Mouse (Mus musculus) MEL (cell line): ENCODE results near the gene Ngb. TPM values are rescaled to one million over a fixed set of nuclear protein-coding genes. Genes with fewer than 3 reads are reported as not detected.

Experiments used
- DNase-seq: peaks from one replicate; pipeline ENCODE4 v3.0.0; 2011; ENCODE audit warnings: low read depth, low spot score
- H3K27ac ChIP-seq: 2 replicates; pipeline ENCODE4 v1.5.1; 2012; ENCODE audit warnings: low read depth, mild to moderate bottlenecking, control low read depth, low read length, moderate library complexity; ENCODE audit not compliant: control insufficient read depth
- H3K27me3 ChIP-seq, 2 experiments: fragments of 150-350 bp in 1 of 2; sonication (generic) in 1 of 2; 2 replicates each; pipeline ENCODE4 v1.6.1; 2012; ENCODE audit warnings: low read length in 2 of 2, mild to moderate bottlenecking in 2 of 2, improper control_type of control experiment in 1 of 2, moderate library complexity in 1 of 2; ENCODE audit not compliant: insufficient read depth in 2 of 2, control insufficient read depth in 1 of 2
- H3K36me3 ChIP-seq, 2 experiments: 2 replicates each; pipeline ENCODE4 v1.6.1; 2012 to 2014; ENCODE audit warnings: low read length in 2 of 2, improper control_type of control experiment in 1 of 2, inconsistent platforms in 1 of 2, mild to moderate bottlenecking in 1 of 2; ENCODE audit not compliant: insufficient read depth in 2 of 2, control insufficient read depth in 1 of 2
- H3K4me1 ChIP-seq, 2 experiments: fragments of 150-350 bp in 1 of 2; sonication (generic) in 1 of 2; 2 replicates each; pipeline ENCODE4 v1.6.1; 2012; ENCODE audit warnings: low read length in 2 of 2, improper control_type of control experiment in 1 of 2, mild to moderate bottlenecking in 1 of 2; ENCODE audit not compliant: insufficient read depth in 2 of 2, control insufficient read depth in 1 of 2
- H3K4me3 ChIP-seq, 2 experiments: fragments of 150-350 bp in 1 of 2; sonication (generic) in 1 of 2; 2 replicates each; pipeline ENCODE4 v1.5.1; 2012; ENCODE audit warnings: low read depth in 2 of 2, low read length in 2 of 2, mild to moderate bottlenecking in 2 of 2, moderate library complexity in 2 of 2, control low read depth in 1 of 2, improper control_type of control experiment in 1 of 2; ENCODE audit not compliant: control insufficient read depth in 1 of 2, insufficient read depth in 1 of 2
- H3K79me2 ChIP-seq: 2 replicates; pipeline ENCODE4 v1.6.1; 2012; ENCODE audit warnings: mild to moderate bottlenecking, low read length, moderate library complexity; ENCODE audit not compliant: control insufficient read depth, poor library complexity, insufficient read depth
- H3K9ac ChIP-seq: 2 replicates; pipeline ENCODE4 v1.6.1; 2012; ENCODE audit warnings: low read depth, mild to moderate bottlenecking, control low read depth, low read length, moderate library complexity; ENCODE audit not compliant: control insufficient read depth, poor library complexity, severe bottlenecking
- H3K9me3 ChIP-seq: fragments of 150-350 bp; sonication (generic); replicated peaks from 2 replicates; pipeline ENCODE4 v1.6.1; 2012; ENCODE audit warnings: mild to moderate bottlenecking, low read length, improper control_type of control experiment, moderate library complexity; ENCODE audit not compliant: insufficient read depth
- BHLHE40 ChIP-seq: IDR thresholded peaks from 2 replicates; pipeline ENCODE4 v1.6.1; 2012; ENCODE audit warnings: low read depth, mild to moderate bottlenecking, inconsistent platforms, low read length, improper control_type of control experiment, borderline replicate concordance
- CHD1 ChIP-seq: IDR thresholded peaks from 2 replicates; pipeline ENCODE4 v1.6.1; 2012; ENCODE audit warnings: low read depth, mild to moderate bottlenecking, inconsistent platforms, low read length, improper control_type of control experiment
- E2F4 ChIP-seq: IDR thresholded peaks from 2 replicates; pipeline ENCODE4 v1.6.1; 2011; ENCODE audit warnings: low read depth, low read length, improper control_type of control experiment, borderline replicate concordance
- ELF1 ChIP-seq: IDR thresholded peaks from 2 replicates; pipeline ENCODE4 v1.6.1; 2014; ENCODE audit warnings: low read depth, mild to moderate bottlenecking, inconsistent platforms, low read length, improper control_type of control experiment, moderate library complexity
- EP300 ChIP-seq, 2 experiments: IDR thresholded peaks; 2 replicates each; pipeline ENCODE4 v1.6.1; 2011; ENCODE audit warnings: improper control_type of control experiment in 2 of 2, low read length in 2 of 2, low read depth in 1 of 2, mild to moderate bottlenecking in 1 of 2
- ETS1 ChIP-seq: IDR thresholded peaks from 2 replicates; pipeline ENCODE4 v1.6.1; 2012; ENCODE audit warnings: low read depth, mild to moderate bottlenecking, inconsistent platforms, low read length, improper control_type of control experiment, moderate library complexity
- GABPA ChIP-seq: IDR thresholded peaks from 2 replicates; pipeline ENCODE4 v1.6.1; 2012; ENCODE audit warnings: low read depth, mild to moderate bottlenecking, inconsistent platforms, low read length, improper control_type of control experiment, moderate library complexity
- GATA1 ChIP-seq: IDR thresholded peaks from 2 replicates; pipeline ENCODE4 v1.6.1; 2011; ENCODE audit warnings: low read depth, low read length, improper control_type of control experiment
- HCFC1 ChIP-seq: IDR thresholded peaks from 2 replicates; pipeline ENCODE4 v1.6.1; 2012; ENCODE audit warnings: low read depth, mild to moderate bottlenecking, inconsistent platforms, low read length, improper control_type of control experiment, moderate library complexity
- JUND ChIP-seq: IDR thresholded peaks from 2 replicates; pipeline ENCODE4 v1.6.1; 2011; ENCODE audit warnings: low read depth, mild to moderate bottlenecking, improper control_type of control experiment, low read length
- MAX ChIP-seq: IDR thresholded peaks from 2 replicates; pipeline ENCODE4 v1.6.1; 2011; ENCODE audit warnings: low read length, improper control_type of control experiment
- MAZ ChIP-seq: IDR thresholded peaks from 2 replicates; pipeline ENCODE4 v1.6.1; 2012; ENCODE audit warnings: low read depth, mild to moderate bottlenecking, inconsistent platforms, low read length, improper control_type of control experiment
- MEF2A ChIP-seq: IDR thresholded peaks from 2 replicates; pipeline ENCODE4 v1.6.1; 2014; ENCODE audit warnings: low read depth, mild to moderate bottlenecking, inconsistent platforms, low read length, improper control_type of control experiment; ENCODE audit not compliant: poor library complexity, insufficient replicate concordance, severe bottlenecking; ENCODE audit errors: extremely low read depth
- MXI1 ChIP-seq: IDR thresholded peaks from 2 replicates; pipeline ENCODE4 v1.6.1; 2011; ENCODE audit warnings: mild to moderate bottlenecking, low read depth, low read length, improper control_type of control experiment
- MYB ChIP-seq: IDR thresholded peaks from 2 replicates; pipeline ENCODE4 v1.6.1; 2011; ENCODE audit warnings: mild to moderate bottlenecking, low read depth, low read length, improper control_type of control experiment
- MYC ChIP-seq: IDR thresholded peaks from 2 replicates; pipeline ENCODE4 v1.6.1; 2011; ENCODE audit warnings: low read depth, mild to moderate bottlenecking, low read length, improper control_type of control experiment, moderate library complexity
- POLR2A ChIP-seq, 2 experiments: IDR thresholded peaks; 2 replicates each; pipeline ENCODE4 v1.6.1; 2011 to 2012; ENCODE audit warnings: low read length in 2 of 2, mild to moderate bottlenecking in 2 of 2, control low read depth in 1 of 2, improper control_type of control experiment in 1 of 2, low read depth in 1 of 2, moderate library complexity in 1 of 2; ENCODE audit not compliant: control insufficient read depth in 1 of 2, insufficient read depth in 1 of 2, poor library complexity in 1 of 2
- POLR2AphosphoS5 ChIP-seq: IDR thresholded peaks from 2 replicates; pipeline ENCODE4 v1.6.1; 2012; ENCODE audit warnings: low read depth, borderline replicate concordance, mild to moderate bottlenecking, inconsistent platforms, low read length, moderate library complexity, mixed read lengths
- RAD21 ChIP-seq: IDR thresholded peaks from 2 replicates; pipeline ENCODE4 v1.6.1; 2011; ENCODE audit warnings: mild to moderate bottlenecking, low read depth, low read length, improper control_type of control experiment
- SIN3A ChIP-seq: IDR thresholded peaks from 2 replicates; pipeline ENCODE4 v1.6.1; 2012; ENCODE audit warnings: low read length, improper control_type of control experiment, inconsistent platforms
- TAL1 ChIP-seq: IDR thresholded peaks from 2 replicates; pipeline ENCODE4 v1.6.1; 2012; ENCODE audit warnings: mild to moderate bottlenecking, inconsistent platforms, low read length, moderate library complexity, mixed read lengths
- TCF12 ChIP-seq: IDR thresholded peaks from 2 replicates; pipeline ENCODE4 v1.6.1; 2014; ENCODE audit warnings: low read depth, mild to moderate bottlenecking, inconsistent platforms, low read length, improper control_type of control experiment, moderate library complexity
- USF1 ChIP-seq: IDR thresholded peaks from 2 replicates; pipeline ENCODE4 v1.6.1; 2014; ENCODE audit warnings: low read depth, mild to moderate bottlenecking, inconsistent platforms, low read length, improper control_type of control experiment, moderate library complexity
- USF2 ChIP-seq, 2 experiments: IDR thresholded peaks; 2 replicates each; pipeline ENCODE4 v1.6.1; 2011 to 2012; ENCODE audit warnings: improper control_type of control experiment in 2 of 2, low read length in 2 of 2, borderline replicate concordance in 1 of 2, inconsistent platforms in 1 of 2, low read depth in 1 of 2, mild to moderate bottlenecking in 1 of 2; ENCODE audit not compliant: insufficient read depth in 1 of 2
- ZC3H11A ChIP-seq: IDR thresholded peaks from 2 replicates; pipeline ENCODE4 v1.6.1; 2012; ENCODE audit warnings: low read depth, mild to moderate bottlenecking, inconsistent platforms, low read length, improper control_type of control experiment
- polyA plus RNA-seq, 2 experiments: library from polyadenylated mRNA; stranded (reverse) in 1 of 2; unstranded in 1 of 2; fragments of >175 nt in 1 of 2; fragments of >200 nt in 1 of 2; gene quantifications; 2 replicates each; pipeline versions ENCODE4 v1.2.1 to v1.2.4; 2012; ENCODE audit warnings: low replicate concordance in 2 of 2, low read depth in 1 of 2; ENCODE audit not compliant: insufficient read length in 2 of 2, insufficient read depth in 1 of 2, missing spikeins in 1 of 2
- total RNA-seq: library from RNA; depleted of rRNA; stranded (reverse); fragments of 300-350 nt; gene quantifications from 2 replicates; pipeline ENCODE4 v1.2.3, GENCODE M21; 2012

Gene Ngb
- total and polyA plus RNA-seq, 3 experiments = not detected

DNA sequence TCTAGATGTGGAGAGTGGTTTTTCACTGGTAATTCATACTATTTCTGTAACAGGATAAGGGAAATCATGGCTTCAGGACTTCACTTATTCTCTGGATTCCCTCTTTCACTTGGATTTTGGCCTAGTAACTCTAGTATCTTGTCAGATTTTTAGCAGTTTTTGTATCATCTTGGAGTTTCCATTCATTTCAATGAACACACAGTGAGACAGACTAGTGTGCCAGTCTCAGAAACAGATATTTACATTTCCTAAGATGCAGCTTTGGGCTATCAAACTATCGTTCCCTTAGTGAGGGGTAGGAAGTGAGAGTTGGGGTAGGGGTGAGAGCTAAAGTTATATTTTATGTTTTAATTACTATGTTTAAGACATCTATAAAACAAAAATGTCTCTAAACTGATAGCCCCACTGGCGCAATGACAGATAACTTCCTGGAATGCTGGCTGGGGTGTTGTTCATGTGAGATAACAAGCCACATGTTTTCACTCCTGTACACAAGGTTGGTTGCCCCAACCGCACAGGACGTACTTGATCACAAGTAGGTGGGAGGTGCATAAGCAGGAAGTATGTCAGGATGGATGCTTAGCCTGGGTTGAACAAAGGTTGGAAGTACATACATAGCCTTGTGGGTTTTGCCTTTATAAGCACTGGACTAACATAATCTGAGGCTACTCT, 19.7 kb upstream of the Ngb start (continued):
- TF ChIP-seq TCF12 (peak; percentile 83), ELF1 (peak; percentile 77), RAD21 (no peak)

DNA sequence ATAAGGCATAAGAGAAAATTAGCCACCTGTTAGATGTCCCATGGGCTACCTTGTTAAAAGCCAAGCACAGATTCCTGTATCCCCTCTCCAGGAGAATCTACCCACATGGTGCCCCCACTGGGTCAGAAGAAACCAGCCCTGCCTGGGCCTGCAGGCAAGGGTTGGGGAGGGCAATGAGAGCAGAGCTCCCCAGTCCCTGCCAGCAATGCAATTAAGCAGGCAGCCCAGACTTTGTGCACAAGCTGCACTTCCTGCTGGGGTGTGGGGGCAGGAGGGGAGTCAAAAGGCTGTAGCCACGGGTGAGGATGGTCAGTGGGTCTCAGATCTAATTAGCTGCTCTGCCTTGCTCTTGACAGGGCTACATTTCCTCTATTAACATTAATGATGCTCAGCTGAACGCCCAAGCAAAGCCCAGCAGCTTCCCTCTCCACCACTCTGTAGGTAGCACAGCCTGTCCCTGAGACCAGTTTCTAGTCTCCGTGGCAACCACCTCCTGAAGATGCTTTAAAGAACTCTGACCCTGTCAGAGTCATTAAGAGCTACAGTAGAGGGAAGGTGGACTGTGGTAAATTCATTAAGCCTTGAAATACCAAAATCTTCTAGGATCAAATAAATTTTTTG, 5.1 kb upstream of the Ngb start:
- no peaks in the 10 kb centered on the region for H3K27me3 ChIP-seq
- H3K4me3 ChIP-seq = no peak overlapping the region
- no peaks in the 10 kb centered on the region for H3K4me1 ChIP-seq
- no peaks in the 10 kb centered on the region for H3K79me2 ChIP-seq
- no peak overlapping the region for H3K9ac ChIP-seq
- no peaks in the 10 kb centered on the region for H3K36me3 ChIP-seq
- TF ChIP-seq BHLHE40 (no peak), CHD1 (no peak), TCF12 (no peak), GATA1 (no peak), MYB (no peak), SIN3A (no peak), ZC3H11A (no peak)
- H3K9me3 ChIP-seq = no peaks in the 10 kb centered on the region
- DNase-seq = no peak
- H3K27ac ChIP-seq = no peak overlapping the region

DNA sequence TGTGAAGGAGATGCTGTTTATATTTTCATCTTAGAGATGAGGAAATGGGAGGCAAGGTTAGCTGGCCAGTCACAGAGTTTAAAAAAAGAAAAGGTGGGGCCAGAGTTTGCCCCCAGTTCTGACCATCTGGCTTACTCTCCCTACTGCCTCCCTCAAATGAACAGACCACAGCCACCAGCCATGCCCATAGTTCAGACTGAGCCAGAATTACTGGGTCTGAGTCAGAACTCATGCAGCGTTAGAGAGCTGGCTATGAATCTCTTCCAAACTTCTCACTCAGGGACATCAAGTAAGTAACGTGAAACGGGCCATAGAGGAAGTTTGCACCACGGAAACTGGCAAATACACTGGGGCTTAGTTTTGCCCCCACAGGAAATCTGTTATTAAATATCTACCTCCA, 2.5 kb upstream of the Ngb start:
- no peak overlapping the region for H3K4me3 ChIP-seq
- no peaks in the 10 kb centered on the region for H3K4me1 ChIP-seq
- no peaks in the 10 kb centered on the region for H3K36me3 ChIP-seq
- H3K9ac ChIP-seq = no peak overlapping the region
- DNase-seq = no peak
- H3K79me2 ChIP-seq = no peaks in the 10 kb centered on the region
- no peak overlapping the region for H3K27ac ChIP-seq
- no peaks in the 10 kb centered on the region for H3K9me3 ChIP-seq
- TF ChIP-seq E2F4 (no peak), MXI1 (no peak), POLR2AphosphoS5 (no peak), USF1 (no peak), MEF2A (no peak), ZC3H11A (no peak), MYC (no peak), HCFC1 (no peak), TAL1 (no peak), MAZ (no peak), POLR2A (IDR thresholded peaks at IDR 0.05; ENCODE audit: control insufficient read depth in 1 of 2, insufficient read depth in 1 of 2, low read depth in 1 of 2, low read length in 2 of 2, poor library complexity in 1 of 2) (no peak), GABPA (no peak), ETS1 (no peak), JUND (no peak), USF2 (IDR thresholded peaks at IDR 0.05; ENCODE audit: borderline replicate concordance in 1 of 2, insufficient read depth in 1 of 2, low read depth in 1 of 2, low read length in 2 of 2) (no peak), EP300 (IDR thresholded peaks at IDR 0.05; ENCODE audit: low read depth in 1 of 2, low read length in 2 of 2) (no peak), MAX (no peak), RAD21 (no peak), ELF1 (no peak)
- no peaks in the 10 kb centered on the region for H3K27me3 ChIP-seq
